Mouse (Mus musculus) midbrain, embryonic 10.5 days (tissue): Measurements from ENCODE around the gene Ccdc8. TPM values are rescaled to one million over a fixed set of nuclear protein-coding genes. Genes with fewer than 3 reads are reported as not detected.
A peak's percentile ranks its signal among the peaks of the same experiment; 100 is the strongest.

Source experiments
- DNase-seq: peaks from one replicate; pipeline ENCODE4 v3.0.0-alpha.2; 2017; ENCODE audit warnings: low spot score
- H3K27ac ChIP-seq: fragments of 300-500 bp; sonication (generic); replicated peaks from 2 replicates; pipeline ENCODE4 v1.5.1; 2016; ENCODE audit warnings: mild to moderate bottlenecking
- H3K27me3 ChIP-seq: fragments of 300-500 bp; sonication (generic); 2 replicates; pipeline ENCODE4 v1.6.1; 2016; ENCODE audit warnings: low read depth, mild to moderate bottlenecking; ENCODE audit not compliant: poor library complexity, severe bottlenecking
- H3K36me3 ChIP-seq: fragments of 300-500 bp; sonication (generic); 2 replicates; pipeline ENCODE4 v1.6.1; 2016; ENCODE audit warnings: mild to moderate bottlenecking, moderate library complexity
- H3K4me1 ChIP-seq: fragments of 300-500 bp; sonication (generic); 2 replicates; pipeline ENCODE4 v1.6.1; 2016
- H3K4me3 ChIP-seq: fragments of 300-500 bp; sonication (generic); 2 replicates; pipeline ENCODE4 v1.5.1; 2016; ENCODE audit warnings: mild to moderate bottlenecking, moderate library complexity
- H3K9me3 ChIP-seq: fragments of 300-500 bp; sonication (generic); replicated peaks from 2 replicates; pipeline ENCODE4 v1.6.1; 2016; ENCODE audit warnings: mild to moderate bottlenecking
- WGBS: fragments of 180-500 bp; shearing (Covaris S2); methylation state at CpG from one replicate; pipeline ENCODE4 v1.1.7; 2016; 5-methylcytosine and 5-hydroxymethylcytosine counted together
- polyA plus RNA-seq: library from polyadenylated mRNA; unstranded; fragments of >200 nt; fragmentation: Nextera tagmentation; extraction: Ambion mirVana; gene quantifications from 2 replicates; pipeline ENCODE4 v1.2.1, GENCODE M21; 2016

Gene Ccdc8
- 8.7 and 9.0 TPM in 2 replicates for polyA plus RNA-seq

GRCm38 (mm10) chr7:16992451-16992807 is at the start of gene Ccdc8:
Ccdc8 (plus strand) TSS chr7:16992708.
- Histone ChIP-seq H3K4me1 (peaks cover 76% of the 10 kb centered on the region), H3K27me3 (no peaks in the 10 kb centered on the region), H3K9me3 (peaks cover 7% of the 10 kb centered on the region; the same call in 1 of the 2 replicates), H3K27ac (peak within 1 kb of the TSS; percentile 94), H3K36me3 (peaks cover 25% of the 10 kb centered on the region), H3K4me3 (peak within 1 kb of the TSS; percentile 72)
- DNase-seq: no peak
- WGBS: 95% methylated on average over 5 of the region's 5 CpGs

GRCm38 (mm10) chr7:16942861-16943260 is 49.6 kb upstream of the Ccdc8 start:
- peaks cover 57% of the 10 kb centered on the region for H3K27me3 ChIP-seq
- no peak for DNase-seq
- 69% methylated on average over 4 of the region's 4 CpGs for WGBS
- H3K27ac ChIP-seq: no peak overlapping the region
- no peaks in the 10 kb centered on the region for H3K36me3 ChIP-seq
- H3K9me3 ChIP-seq: no peaks in the 10 kb centered on the region
- H3K4me1 ChIP-seq: peaks cover 70% of the 10 kb centered on the region
- no peak overlapping the region for H3K4me3 ChIP-seq

GRCm38 (mm10) chr7:16944061-16944807 is 48.3 kb upstream of the Ccdc8 start, which contains the start of gene Pnmal2:
Pnmal2 (plus strand) TSS chr7:16944682.
- WGBS: 17% methylated on average over 36 of the region's 36 CpGs
- Histone ChIP-seq H3K4me3 (peak within 1 kb of the TSS; percentile 69), H3K27me3 (peaks cover 71% of the 10 kb centered on the region), H3K36me3 (no peaks in the 10 kb centered on the region), H3K27ac (peak within 1 kb of the TSS; percentile 77), H3K9me3 (no peaks in the 10 kb centered on the region), H3K4me1 (peaks cover 64% of the 10 kb centered on the region)
- DNase-seq: peak; percentile 93

GRCm38 (mm10) chr7:16944808-16945315 is 47.6 kb upstream of the Ccdc8 start:
- peaks cover 69% of the 10 kb centered on the region for H3K4me1 ChIP-seq
- H3K36me3 ChIP-seq: no peaks in the 10 kb centered on the region
- no peak for DNase-seq
- peaks cover 76% of the 10 kb centered on the region for H3K27me3 ChIP-seq
- no peaks in the 10 kb centered on the region for H3K9me3 ChIP-seq
- under 1% methylated on average over 22 of the region's 22 CpGs for WGBS
- H3K4me3 ChIP-seq: peak overlapping the region; percentile 69
- H3K27ac ChIP-seq: peak overlapping the region; percentile 77

GRCm38 (mm10) chr7:16945419-16945818 is 47.1 kb upstream of the Ccdc8 start:
- Histone ChIP-seq H3K27ac (no peak overlapping the region; the same call in 1 of the 2 replicates), H3K27me3 (peaks cover 76% of the 10 kb centered on the region), H3K4me1 (peaks cover 69% of the 10 kb centered on the region), H3K36me3 (no peaks in the 10 kb centered on the region), H3K9me3 (no peaks in the 10 kb centered on the region), H3K4me3 (peak overlapping the region; percentile 69)
- WGBS: 12% methylated on average over 17 of the region's 17 CpGs
- DNase-seq: peak; percentile 41

- Histone ChIP-seq H3K9me3 (no peaks in the 10 kb centered on the region), H3K36me3 (no peaks in the 10 kb centered on the region), H3K27me3 (peaks cover 78% of the 10 kb centered on the region), H3K4me3 (peak overlapping the region; percentile 69), H3K4me1 (peaks cover 74% of the 10 kb centered on the region), H3K27ac (peak overlapping the region; percentile 59)
- DNase-seq: peak; percentile 47
- WGBS: 1% methylated on average over 53 of the region's 53 CpGs
Measured at GRCm38 (mm10) chr7:16946441-16947348, 45.8 kb upstream of the Ccdc8 start.

GRCm38 (mm10) chr7:16947349-16947895 is 45.1 kb upstream of the Ccdc8 start:
- 16% methylated on average over 22 of the region's 22 CpGs for WGBS
- H3K9me3 ChIP-seq: no peaks in the 10 kb centered on the region
- H3K4me1 ChIP-seq: peaks cover 74% of the 10 kb centered on the region
- H3K27ac ChIP-seq: peak overlapping the region; percentile 59; the same call in 1 of the 2 replicates
- H3K27me3 ChIP-seq: peaks cover 84% of the 10 kb centered on the region
- DNase-seq: no peak
- peak overlapping the region; percentile 69 for H3K4me3 ChIP-seq
- H3K36me3 ChIP-seq: no peaks in the 10 kb centered on the region

- no peak for DNase-seq
- no peak overlapping the region for H3K27ac ChIP-seq
- peaks cover 72% of the 10 kb centered on the region for H3K4me1 ChIP-seq
- no peaks in the 10 kb centered on the region for H3K36me3 ChIP-seq
- WGBS: 20% methylated on average over 4 of the region's 4 CpGs
- no peaks in the 10 kb centered on the region for H3K9me3 ChIP-seq
- H3K4me3 ChIP-seq: peak overlapping the region; percentile 69
- H3K27me3 ChIP-seq: peaks cover 85% of the 10 kb centered on the region
Measured at GRCm38 (mm10) chr7:16947959-16948361, 44.5 kb upstream of the Ccdc8 start.

- 49% methylated on average over 8 of the region's 8 CpGs for WGBS
- no peaks in the 10 kb centered on the region for H3K36me3 ChIP-seq
- no peak for DNase-seq
- H3K27me3 ChIP-seq: peaks cover 75% of the 10 kb centered on the region
- no peaks in the 10 kb centered on the region for H3K9me3 ChIP-seq
- H3K27ac ChIP-seq: no peak overlapping the region
- H3K4me1 ChIP-seq: peaks cover 64% of the 10 kb centered on the region
- H3K4me3 ChIP-seq: no peak overlapping the region
Measured at GRCm38 (mm10) chr7:16948923-16949458, 43.5 kb upstream of the Ccdc8 start.

GRCm38 (mm10) chr7:16949908-16950841 is 42.3 kb upstream of the Ccdc8 start:
- Histone ChIP-seq H3K9me3 (peaks cover 6% of the 10 kb centered on the region; the same call in 1 of the 2 replicates), H3K4me3 (peak overlapping the region; percentile 49), H3K27me3 (peaks cover 67% of the 10 kb centered on the region), H3K4me1 (peaks cover 52% of the 10 kb centered on the region), H3K27ac (peak overlapping the region; percentile 38), H3K36me3 (no peaks in the 10 kb centered on the region)
- WGBS: 12% methylated on average over 29 of the region's 29 CpGs
- DNase-seq: peak; percentile 85

- peaks cover 43% of the 10 kb centered on the region for H3K4me1 ChIP-seq
- DNase-seq: peak; percentile 86
- no peaks in the 10 kb centered on the region for H3K36me3 ChIP-seq
- no peak overlapping the region for H3K27ac ChIP-seq
- H3K27me3 ChIP-seq: peaks cover 58% of the 10 kb centered on the region
- no peak overlapping the region for H3K4me3 ChIP-seq
- 27% methylated on average over 18 of the region's 18 CpGs for WGBS
- H3K9me3 ChIP-seq: peaks cover 7% of the 10 kb centered on the region; the same call in 1 of the 2 replicates
Measured at GRCm38 (mm10) chr7:16950861-16951635, 41.5 kb upstream of the Ccdc8 start.
